ENCODE assay signal across 31 mouse cellular contexts in the genomic region with DNA sequence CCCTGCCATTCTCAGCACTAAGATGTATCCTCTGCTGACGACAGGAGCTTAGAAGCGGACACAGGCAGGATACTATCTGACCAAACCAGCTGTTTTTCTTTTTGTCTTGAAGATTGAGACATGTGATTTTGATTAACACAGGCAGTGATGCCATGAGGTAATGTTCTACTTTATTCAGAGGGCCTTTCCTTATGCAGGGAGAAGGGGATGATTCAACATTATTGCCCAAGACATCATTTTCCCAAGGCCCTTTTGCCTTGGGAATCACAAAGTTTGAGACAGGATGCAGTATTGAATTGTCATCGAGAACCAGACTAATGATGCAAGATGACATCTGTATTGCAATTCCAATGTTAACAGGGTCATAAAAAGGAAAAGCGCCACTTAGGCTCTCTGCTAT.
DNase-seq lines count a peak whose midpoint lies in the region; ATAC-seq and TF ChIP-seq lines count a peak whose summit lies in the region.
"Had no signal": no experiment of that assay in that cellular context is flagged by ENCODE, and none has a peak within 500 bp of the region (broad histone marks: within the 10 kb centered on the region; RNA-seq: fewer than 3 reads in every experiment).

No protein-coding gene starts in this region.

- no peak for TF ChIP-seq CTCF in gastrocnemius, adult 2 months (IDR thresholded peaks at IDR 0.05)
- TF ChIP-seq CTCF in lung, postnatal 0 days (IDR thresholded peaks at IDR 0.05): no peak
- no peak for TF ChIP-seq CTCF in embryonic fibroblast, embryonic 13.5 days (IDR thresholded peaks at IDR 0.05; ENCODE audit: borderline replicate concordance, insufficient read depth, low read length)

- peak overlapping the region; percentile 44 for H3K27ac ChIP-seq in gastrocnemius, adult 2 months
- H3K27ac ChIP-seq in lung, postnatal 0 days (ENCODE audit: low read length): no peak overlapping the region
- H3K27ac ChIP-seq in embryonic fibroblast, embryonic 13.5 days (ENCODE audit: insufficient read depth, low read length): peak overlapping the region; percentile 0; the same call in 1 of the 2 replicates
- H3K27ac ChIP-seq in forebrain, embryonic 16.5 days (ENCODE audit: low read length): no peak overlapping the region
- H3K27ac ChIP-seq: embryonic facial prominence, embryonic 12.5 days; forebrain, embryonic 12.5 days; intestine, embryonic 15.5 days; kidney, postnatal 0 days; limb, embryonic 13.5 days; midbrain, embryonic 12.5 days; neural tube, embryonic 13.5 days; stomach, postnatal 0 days had no signal

- no peak overlapping the region for H3K4me3 ChIP-seq in gastrocnemius, adult 2 months
- H3K4me3 ChIP-seq in lung, postnatal 0 days (ENCODE audit: low read depth, low read length): no peak overlapping the region
- no peak overlapping the region for H3K4me3 ChIP-seq in embryonic fibroblast, embryonic 13.5 days (ENCODE audit: insufficient read depth, low read length)
- no peak overlapping the region for H3K4me3 ChIP-seq in forebrain, embryonic 16.5 days (replicated peaks; ENCODE audit: low read length)
- H3K4me3 ChIP-seq: embryonic facial prominence, embryonic 12.5 days; forebrain, embryonic 12.5 days; intestine, embryonic 15.5 days; limb, embryonic 13.5 days; megakaryocyte, embryonic 14.5 days; midbrain, embryonic 12.5 days; neural tube, embryonic 13.5 days had no signal

- H3K4me2 ChIP-seq in lung, postnatal 0 days (replicated peaks; ENCODE audit: low read depth, low read length): no peak overlapping the region
- no peak overlapping the region for H3K4me2 ChIP-seq in forebrain, embryonic 16.5 days (ENCODE audit: low read length)
- H3K4me2 ChIP-seq: embryonic facial prominence, embryonic 12.5 days; forebrain, embryonic 12.5 days; heart, embryonic 11.5 days; intestine, embryonic 15.5 days; limb, embryonic 13.5 days; liver, embryonic 11.5 days; midbrain, embryonic 12.5 days; neural tube, embryonic 13.5 days had no signal

- no peaks in the 10 kb centered on the region for H3K9me3 ChIP-seq in lung, postnatal 0 days (ENCODE audit: low read length)
- H3K9me3 ChIP-seq in forebrain, embryonic 16.5 days (ENCODE audit: control insufficient read depth, low read length): no peaks in the 10 kb centered on the region
- H3K9me3 ChIP-seq: embryonic facial prominence, embryonic 12.5 days; forebrain, embryonic 12.5 days; intestine, embryonic 15.5 days; limb, embryonic 13.5 days; midbrain, embryonic 12.5 days; neural tube, embryonic 13.5 days had no signal

- ATAC-seq in lung, postnatal 0 days: no peak
- ATAC-seq in forebrain, embryonic 16.5 days: no peak
- ATAC-seq: hindbrain, embryonic 16.5 days; intestine, embryonic 15.5 days; Patski had no signal

- H3K9ac ChIP-seq in lung, postnatal 0 days (replicated peaks; ENCODE audit: low read depth): no peak overlapping the region
- H3K9ac ChIP-seq in forebrain, embryonic 16.5 days (replicated peaks; ENCODE audit: low read depth, low read length): no peak overlapping the region
- H3K9ac ChIP-seq: embryonic facial prominence, embryonic 12.5 days; forebrain, embryonic 12.5 days; intestine, embryonic 15.5 days; limb, embryonic 13.5 days; midbrain, embryonic 12.5 days; neural tube, embryonic 13.5 days had no signal

- TF ChIP-seq EP300 in lung, postnatal 0 days (IDR thresholded peaks at IDR 0.05): no peak

- intact Hi-C loops in gastrocnemius, adult 2 months (cut with DNase I): no loop called here

- no peaks in the 10 kb centered on the region for H3K4me1 ChIP-seq in lung, postnatal 0 days (ENCODE audit: insufficient read depth, low read depth, low read length)
- H3K4me1 ChIP-seq in embryonic fibroblast, embryonic 13.5 days (ENCODE audit: control insufficient read depth, insufficient read depth, low read length): no peaks in the 10 kb centered on the region
- no peaks in the 10 kb centered on the region for H3K4me1 ChIP-seq in forebrain, embryonic 16.5 days (replicated peaks; ENCODE audit: control insufficient read depth, insufficient read depth, low read length)
- H3K4me1 ChIP-seq: embryonic facial prominence, embryonic 12.5 days; forebrain, embryonic 12.5 days; intestine, embryonic 15.5 days; limb, embryonic 13.5 days; megakaryocyte, embryonic 14.5 days; midbrain, embryonic 12.5 days; neural tube, embryonic 13.5 days had no signal

- DNase-seq in gastrocnemius, adult 2 months: no peak
- no peak for DNase-seq in gastrocnemius, postnatal 10 days
- peak; percentile 43 for DNase-seq in lung, postnatal 0 days (ENCODE audit: low spot score)
- DNase-seq in lung, adult 18-20 months: no peak
- DNase-seq in kidney, adult 8-10 months: no peak
- DNase-seq: adrenal gland, postnatal 36 days; cerebellum, adult 18-20 months; cerebellum, postnatal 10 days; kidney, adult 2 months; kidney, postnatal 4 days; lung, postnatal 4 days; retina, postnatal 1 day; right cerebral cortex, postnatal 25 days; thymus, adult 18-20 months; thymus, postnatal 25 days had no signal

- TF ChIP-seq POLR2A in embryonic fibroblast, embryonic 13.5 days (IDR thresholded peaks at IDR 0.05; ENCODE audit: low read depth, low read length): no peak

- WGBS in lung, postnatal 0 days: 72% methylated on average over 4 of the region's 4 CpGs
- WGBS in forebrain, embryonic 16.5 days: 77% methylated on average over 4 of the region's 4 CpGs

- H3K36me3 ChIP-seq in lung, postnatal 0 days (ENCODE audit: insufficient read depth, low read length): no peaks in the 10 kb centered on the region
- no peaks in the 10 kb centered on the region for H3K36me3 ChIP-seq in forebrain, embryonic 16.5 days (ENCODE audit: control insufficient read depth, insufficient read depth)
- H3K36me3 ChIP-seq: embryonic facial prominence, embryonic 12.5 days; forebrain, embryonic 12.5 days; G1E; intestine, embryonic 15.5 days; limb, embryonic 13.5 days; midbrain, embryonic 12.5 days; neural tube, embryonic 13.5 days had no signal

- no peaks in the 10 kb centered on the region for H3K27me3 ChIP-seq in lung, postnatal 0 days (replicated peaks; ENCODE audit: insufficient read depth, low read length)
- H3K27me3 ChIP-seq in forebrain, embryonic 16.5 days (replicated peaks; ENCODE audit: control insufficient read depth, insufficient read depth, low read length): no peaks in the 10 kb centered on the region
- H3K27me3 ChIP-seq: embryonic facial prominence, embryonic 12.5 days; forebrain, embryonic 12.5 days; intestine, embryonic 15.5 days; limb, embryonic 13.5 days; megakaryocyte, embryonic 14.5 days; midbrain, embryonic 12.5 days; neural tube, embryonic 13.5 days; Patski had no signal

Comparison
In these comparisons a context has a peak if more than half of its experiments do, and no peak if none do; other contexts are left out.
1. H3K27ac ChIP-seq: peak in gastrocnemius, adult 2 months (single experiment) and embryonic fibroblast, embryonic 13.5 days (single experiment); none in lung, postnatal 0 days (single experiment) and forebrain, embryonic 16.5 days (single experiment).